Mouse (Mus musculus) lung, postnatal 10 days (tissue): ENCODE measurements around the gene Gpr65.

Experiments used
- DNase-seq: peaks from one replicate; pipeline ENCODE4 v3.0.0; 2021

Gpr65 gene

DNA sequence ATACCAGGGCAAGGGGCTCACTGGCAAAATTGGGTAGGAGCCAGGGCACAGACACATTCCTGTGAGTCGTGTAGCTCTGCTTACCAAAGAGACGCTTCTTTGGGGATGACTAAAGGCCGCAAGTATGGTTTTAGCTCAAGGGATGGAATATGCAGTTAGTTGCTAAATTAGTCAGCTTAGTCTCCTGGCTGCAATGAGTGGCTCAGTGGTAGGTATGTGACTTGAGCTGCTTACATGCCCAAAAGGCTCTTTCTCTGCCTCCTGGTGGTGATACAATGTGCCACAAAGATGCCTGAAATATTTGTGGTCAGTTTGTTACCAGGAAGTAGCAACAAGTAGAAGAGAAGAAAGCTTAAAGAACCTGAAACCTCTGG is 15.0 kb downstream of the Gpr65 start:
- no peak for DNase-seq

DNA sequence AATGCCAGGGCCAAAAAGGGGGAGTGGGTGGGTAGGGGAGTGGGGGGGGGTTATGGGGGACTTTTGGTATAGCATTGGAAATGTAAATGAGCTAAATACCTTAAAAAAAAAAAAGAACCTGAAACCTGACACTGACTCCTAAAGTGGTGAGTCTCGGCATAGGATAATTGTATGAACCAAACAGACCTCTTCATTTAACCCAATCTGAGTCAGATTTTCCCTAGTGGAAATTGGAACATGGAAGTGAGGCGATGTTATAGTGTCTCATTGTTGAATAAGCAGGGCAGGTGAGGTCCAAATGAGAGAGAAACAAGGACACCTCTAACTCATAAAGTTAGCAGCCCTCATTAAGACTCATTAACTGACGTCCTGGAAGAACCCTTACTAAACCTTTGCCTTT is 16.0 kb downstream of the Gpr65 start:
- no peak for DNase-seq

DNA sequence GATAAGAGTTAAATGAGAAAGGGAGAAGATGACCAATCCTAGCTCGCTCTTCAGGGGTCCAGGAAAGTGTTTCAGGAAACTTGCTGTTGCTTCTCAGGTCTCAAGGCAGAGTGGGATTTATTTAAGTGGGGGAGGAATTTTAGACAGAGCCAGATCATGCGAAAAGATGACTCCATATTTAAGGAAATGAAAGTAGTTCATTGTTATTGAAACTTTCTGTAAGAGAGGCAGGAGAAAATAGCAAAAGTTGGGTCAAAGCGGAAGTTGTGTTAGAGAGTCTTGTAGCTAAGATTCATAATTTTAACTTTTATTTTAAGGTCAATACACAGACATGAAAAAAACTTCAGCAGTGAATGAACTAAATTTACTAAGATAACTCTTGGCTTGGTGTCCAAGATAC is 22.0 kb downstream of the Gpr65 start:
- DNase-seq = no peak

DNA sequence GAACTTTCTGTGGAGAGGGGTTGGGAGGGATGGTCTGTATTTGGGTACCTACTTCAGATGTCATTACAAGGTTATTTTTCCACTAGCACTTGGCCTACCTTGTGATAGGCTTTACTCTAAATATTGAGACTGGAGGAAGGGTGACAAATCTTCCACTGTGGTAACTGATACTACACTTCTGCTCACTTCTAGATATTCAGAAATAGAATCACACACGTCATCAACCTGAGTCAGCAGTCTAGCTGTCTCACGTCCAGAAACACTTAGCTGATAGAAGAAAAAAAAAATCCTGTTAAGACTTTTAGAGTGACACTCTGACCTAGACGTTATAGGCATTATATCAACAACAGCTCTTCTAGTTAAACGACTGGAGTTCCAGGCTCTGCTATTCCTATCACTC is 23.8 kb downstream of the Gpr65 start:
- DNase-seq = no peak

DNA sequence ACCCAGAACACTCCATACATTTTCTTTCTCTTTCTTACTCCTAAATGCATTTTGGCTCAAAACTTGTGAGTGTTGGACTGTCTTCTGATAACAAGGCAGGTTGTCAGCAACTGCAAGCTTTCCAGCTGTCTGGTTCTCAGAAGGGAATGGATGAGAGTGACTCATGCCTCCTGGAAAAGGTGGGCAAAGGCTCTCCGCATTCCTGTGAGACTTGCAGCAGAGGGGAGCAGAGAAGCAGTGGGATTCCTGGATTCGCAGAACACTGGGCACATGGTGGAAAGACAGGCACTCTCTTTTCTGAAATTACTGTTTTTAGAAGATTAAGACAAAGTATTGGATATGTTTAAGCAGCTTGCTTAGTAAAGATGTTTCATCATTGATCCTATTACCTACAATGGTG is 25.8 kb downstream of the Gpr65 start:
- DNase-seq = no peak

DNA sequence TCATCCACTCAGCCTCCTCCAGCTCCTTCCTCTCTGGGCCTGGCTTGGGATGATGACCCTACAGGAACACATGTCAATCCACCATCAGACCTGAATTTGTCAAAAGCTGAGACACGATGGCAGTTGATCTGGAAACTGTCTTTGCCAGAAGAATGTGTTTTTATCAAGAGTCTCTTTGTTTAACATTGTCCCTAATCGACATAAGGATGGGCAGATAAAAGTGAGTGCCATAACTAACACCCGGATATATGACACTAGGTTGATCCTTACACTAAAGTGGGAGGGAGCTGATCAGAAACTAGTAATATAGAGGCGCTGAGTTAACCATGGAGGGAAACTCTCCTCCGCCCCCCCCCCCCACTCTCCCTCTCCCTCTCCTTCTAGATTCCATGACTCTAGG is 33.5 kb downstream of the Gpr65 start:
- no peak for DNase-seq

DNA sequence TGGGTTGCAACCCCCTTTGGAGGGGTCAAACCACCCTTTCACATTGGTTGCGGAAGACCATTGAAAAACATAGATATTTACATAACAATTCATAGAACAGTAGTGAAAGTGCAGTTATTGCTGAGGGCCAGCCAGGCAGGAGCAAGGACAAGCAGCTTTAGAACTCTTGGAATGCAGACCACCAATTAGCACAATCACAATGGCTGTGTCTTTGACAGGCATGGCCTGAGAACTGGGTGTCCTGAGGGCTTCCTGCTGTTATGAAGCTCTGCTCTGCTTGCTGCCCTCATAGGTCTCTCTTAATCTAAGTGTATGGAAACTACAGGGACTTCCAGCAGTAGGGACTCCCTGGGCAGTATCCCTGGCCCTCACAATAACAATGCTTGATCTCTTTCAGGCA is 34.6 kb downstream of the Gpr65 start:
- DNase-seq = no peak

DNA sequence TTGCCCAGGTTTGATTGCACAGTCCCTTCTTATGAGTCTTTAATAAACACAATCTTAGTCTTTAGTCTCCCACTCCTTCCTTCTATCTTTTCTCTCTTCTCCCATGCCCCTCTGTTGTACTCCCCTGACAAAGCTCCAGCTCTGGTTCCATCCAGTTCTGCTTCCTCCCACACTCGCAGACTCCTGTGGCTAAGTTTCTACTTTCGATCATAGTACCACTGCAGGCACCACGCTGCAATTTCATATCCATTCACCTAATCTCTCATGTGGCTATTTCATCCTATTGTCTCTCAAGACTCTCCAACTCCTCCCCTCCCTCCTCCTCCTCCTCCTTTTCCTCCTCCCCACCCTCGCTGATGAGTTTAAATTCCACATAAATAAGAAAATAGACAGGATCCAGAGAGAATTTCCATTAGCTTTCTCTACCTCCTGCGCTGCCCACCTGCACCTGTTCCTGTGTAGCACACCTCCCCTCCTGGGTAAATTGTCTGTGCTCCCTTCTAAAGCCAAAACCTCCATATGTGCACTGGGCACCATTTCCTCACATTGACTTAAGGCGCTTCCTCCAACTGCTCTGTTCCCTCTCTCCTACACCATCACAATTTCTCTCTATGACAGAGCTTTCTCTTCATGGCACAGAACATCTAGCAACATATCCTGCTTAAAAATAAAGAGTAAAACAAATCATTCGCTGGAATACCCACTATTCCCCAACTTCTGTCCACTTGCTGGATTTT is 38.9 kb downstream of the Gpr65 start:
- no peak for DNase-seq

DNA sequence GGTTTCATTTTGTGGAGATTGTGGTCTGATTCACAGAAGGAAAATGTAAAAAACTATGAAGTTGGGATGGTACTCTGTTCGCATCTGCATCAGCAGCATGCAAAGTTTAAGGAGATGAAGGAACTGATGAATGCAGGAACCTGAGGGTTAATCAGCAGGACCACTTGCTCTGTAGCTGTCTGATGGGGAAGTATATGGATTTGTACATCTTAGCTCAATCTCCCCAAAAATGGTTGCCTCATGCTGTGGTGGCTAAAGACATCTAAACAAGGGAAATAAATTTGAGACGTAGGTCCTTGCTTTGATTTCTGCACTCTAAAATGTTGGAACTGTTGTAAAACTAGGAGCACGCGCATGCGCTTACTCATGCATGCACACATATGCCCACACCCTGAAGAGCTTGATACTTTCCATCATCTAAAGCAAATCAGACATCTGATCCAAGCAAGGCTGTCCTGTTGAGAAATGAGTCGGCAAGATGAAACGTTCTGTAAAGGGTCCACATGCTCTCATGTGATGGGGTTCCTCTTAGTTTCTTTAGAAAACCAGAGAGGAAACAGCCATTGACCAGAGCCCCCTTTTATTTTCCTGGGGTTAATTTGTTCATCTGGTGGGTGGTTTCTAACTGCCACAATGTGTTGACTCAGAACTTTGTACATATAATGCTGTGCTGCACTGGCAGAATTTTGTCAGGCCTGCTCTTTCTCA is 43.1 kb downstream of the Gpr65 start:
- DNase-seq = no peak

DNA sequence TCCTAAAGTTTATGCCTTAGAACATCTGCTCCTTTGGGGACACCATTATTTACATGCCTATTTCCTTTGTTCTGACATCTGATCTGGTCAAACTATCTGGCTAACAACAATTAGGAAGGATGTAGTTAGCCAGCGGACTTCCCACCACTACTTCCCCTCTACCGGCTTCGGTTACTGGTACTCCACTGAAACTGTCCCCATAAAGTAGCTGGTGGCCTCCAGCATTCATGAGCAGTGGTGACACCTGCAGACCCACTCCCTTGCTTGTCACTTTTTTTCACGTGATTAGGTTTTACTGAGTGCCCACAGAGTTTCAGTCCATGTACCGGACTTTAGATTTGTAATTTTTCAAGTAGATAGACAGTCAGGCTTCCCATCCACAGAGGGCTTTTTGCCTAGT is 47.5 kb downstream of the Gpr65 start:
- no peak for DNase-seq

DNA sequence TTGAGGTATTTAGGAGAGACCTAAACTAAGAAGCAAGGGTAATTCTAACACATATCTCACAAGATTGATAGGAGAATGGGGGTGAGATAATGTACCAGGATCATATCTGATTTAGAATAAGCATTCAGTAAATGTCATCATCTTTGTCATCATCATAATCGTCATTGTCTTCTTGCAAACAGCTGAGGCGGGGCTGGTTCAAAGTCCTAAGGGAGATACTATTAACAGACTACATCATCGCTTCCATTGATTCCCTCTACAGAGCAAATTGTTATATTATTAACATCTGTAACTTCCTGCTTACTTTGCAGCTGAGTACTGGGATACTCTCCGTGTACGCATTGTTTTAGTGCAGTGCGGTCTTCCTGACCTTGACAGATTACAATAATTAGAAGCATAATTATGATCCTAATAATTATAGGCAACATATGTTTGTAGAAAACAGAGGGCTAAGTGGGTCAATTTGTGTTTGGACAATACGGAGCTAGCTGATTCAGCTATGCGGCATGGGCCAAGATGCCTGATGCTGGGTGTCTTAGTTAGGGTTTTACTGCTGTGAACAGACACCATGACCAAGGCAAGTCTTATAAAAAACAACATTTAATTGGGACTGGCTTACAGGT is 49.4 kb downstream of the Gpr65 start:
- DNase-seq = peak; percentile 2

DNA sequence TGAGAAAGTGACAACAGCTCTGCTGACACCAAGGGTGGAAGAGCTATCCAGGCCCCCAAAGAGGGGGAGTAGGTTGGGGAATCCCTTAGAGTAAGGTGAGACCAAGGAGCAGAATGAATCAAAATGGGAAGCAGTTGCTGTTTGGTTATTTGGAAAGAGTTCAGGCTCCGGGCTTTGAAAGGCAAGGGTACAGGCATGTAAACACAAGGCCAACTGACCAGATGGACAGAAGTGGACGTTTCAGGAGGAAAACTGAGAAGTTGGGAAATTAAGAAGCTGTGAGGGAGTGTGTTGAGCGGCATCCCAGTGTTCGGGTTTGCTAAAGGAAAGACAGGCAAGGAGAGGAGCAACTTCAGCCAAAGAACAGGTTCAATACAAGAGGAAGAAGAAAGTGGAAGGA is 54.0 kb downstream of the Gpr65 start:
- no peak for DNase-seq

DNA sequence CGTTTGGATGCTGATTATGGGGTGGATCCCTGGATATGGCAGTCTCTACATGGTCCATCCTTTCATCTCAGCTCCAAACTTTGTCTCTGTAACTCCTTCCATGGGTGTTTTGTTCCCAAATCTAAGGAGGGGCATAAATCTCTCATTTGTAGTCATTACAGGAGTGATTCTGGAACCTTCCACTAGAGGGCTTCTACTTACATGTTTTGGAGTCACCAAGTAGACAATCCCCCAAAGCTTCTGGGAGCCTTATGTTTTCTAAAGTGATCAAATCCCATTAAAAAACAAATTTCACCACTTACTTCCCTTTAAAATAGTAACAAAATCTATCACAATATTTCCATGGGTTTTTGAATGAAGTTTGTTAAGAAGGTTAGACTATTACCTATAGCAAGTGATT is 55.7 kb downstream of the Gpr65 start:
- DNase-seq = peak; percentile 40
